Mouse (Mus musculus): ENCODE results near the gene Rgsl1. TPM values are rescaled to one million over a fixed set of nuclear protein-coding genes. Genes with fewer than 3 reads are reported as not detected.

Rgsl1 gene
- polyA plus RNA-seq, 1 experiment from 2014 or later: 0.12 TPM

- no peaks in the 10 kb centered on the region for H3K27me3 ChIP-seq
- peaks cover 52% of the 10 kb centered on the region for H3K4me1 ChIP-seq
- H3K4me3 ChIP-seq: no peak overlapping the region
- H3K9ac ChIP-seq: no peak overlapping the region
- WGBS: 74% methylated on average over 12 of the region's 12 CpGs
- ATAC-seq (ENCODE audit: low FRiP score): no peak
- 0 out of 2 replicates have a peak overlapping the region, but pooled peaks have one; percentile 63 for H3K4me2 ChIP-seq (replicated peaks)
- H3K9me3 ChIP-seq (replicated peaks): no peaks in the 10 kb centered on the region
- 0 out of 2 replicates have a peak overlapping the region, but pooled peaks have one; percentile 88 for H3K27ac ChIP-seq
- 0 out of 2 replicates have a peak, but pooled peaks cover 5% of the 10 kb centered on the region for H3K36me3 ChIP-seq
Observed at GRCm38 (mm10) chr1:153747861-153748530, 95.9 kb downstream of the Rgsl1 start.

DNA sequence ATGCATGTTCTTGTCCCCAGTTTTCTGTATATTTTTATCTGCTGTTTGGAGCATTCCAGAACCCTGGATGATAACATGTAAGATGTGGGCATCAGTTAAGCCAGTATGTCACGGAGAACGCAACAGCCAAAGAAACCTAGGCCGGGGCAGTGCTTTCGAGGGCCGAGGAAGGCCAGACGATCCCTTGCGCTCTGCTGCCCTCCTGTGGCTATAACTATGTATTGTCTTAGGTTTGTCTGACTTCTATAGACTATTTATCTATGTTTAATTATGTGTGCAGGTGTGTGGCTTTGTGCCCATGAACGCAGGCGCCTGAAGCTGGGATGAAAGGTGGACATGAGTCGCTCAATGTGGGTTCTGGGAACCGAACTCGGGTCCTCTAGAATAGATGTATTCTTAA lies 97.2 kb downstream of the Rgsl1 start:
- H3K9me3 ChIP-seq (replicated peaks): no peaks in the 10 kb centered on the region
- H3K4me1 ChIP-seq: peaks cover 54% of the 10 kb centered on the region
- no peak overlapping the region; the same call in 1 of the 2 replicates for H3K9ac ChIP-seq
- 7% methylated on average over 12 of the region's 12 CpGs for WGBS
- no peaks in the 10 kb centered on the region for H3K27me3 ChIP-seq
- 0 out of 2 replicates have a peak, but pooled peaks cover 5% of the 10 kb centered on the region for H3K36me3 ChIP-seq
- ATAC-seq (ENCODE audit: low FRiP score): no peak
- no peak overlapping the region for H3K4me3 ChIP-seq
- no peak overlapping the region for H3K27ac ChIP-seq
- H3K4me2 ChIP-seq (replicated peaks): no peak overlapping the region

- Histone ChIP-seq H3K4me3 (no peak overlapping the region), H3K27ac (no peak overlapping the region), H3K36me3 (0 out of 2 replicates have a peak, but pooled peaks cover 5% of the 10 kb centered on the region), H3K27me3 (peaks cover 2% of the 10 kb centered on the region; the same call in 1 of the 2 replicates), H3K9ac (no peak overlapping the region; the same call in 1 of the 2 replicates), H3K4me1 (peaks cover 55% of the 10 kb centered on the region), H3K9me3 (replicated peaks) (no peaks in the 10 kb centered on the region), H3K4me2 (replicated peaks) (no peak overlapping the region)
- 66% methylated on average over 14 of the region's 14 CpGs for WGBS
- peak; percentile 38 for ATAC-seq (ENCODE audit: low FRiP score)
Observed at GRCm38 (mm10) chr1:153746119-153746670, 97.7 kb downstream of the Rgsl1 start.

- Histone ChIP-seq H3K9me3 (replicated peaks) (no peaks in the 10 kb centered on the region), H3K4me1 (peaks cover 38% of the 10 kb centered on the region), H3K36me3 (0 out of 2 replicates have a peak, but pooled peaks cover 5% of the 10 kb centered on the region), H3K4me3 (peak overlapping the region; percentile 38; the same call in 1 of the 2 replicates), H3K9ac (peak overlapping the region; percentile 47; the same call in 1 of the 2 replicates), H3K27me3 (peaks cover 24% of the 10 kb centered on the region), H3K4me2 (replicated peaks) (peak overlapping the region; percentile 80), H3K27ac (no peak overlapping the region)
- 59% methylated on average over 11 of the region's 11 CpGs for WGBS
- ATAC-seq (ENCODE audit: low FRiP score): no peak
Observed at GRCm38 (mm10) chr1:153742374-153743155, 101.4 kb downstream of the Rgsl1 start.

DNA sequence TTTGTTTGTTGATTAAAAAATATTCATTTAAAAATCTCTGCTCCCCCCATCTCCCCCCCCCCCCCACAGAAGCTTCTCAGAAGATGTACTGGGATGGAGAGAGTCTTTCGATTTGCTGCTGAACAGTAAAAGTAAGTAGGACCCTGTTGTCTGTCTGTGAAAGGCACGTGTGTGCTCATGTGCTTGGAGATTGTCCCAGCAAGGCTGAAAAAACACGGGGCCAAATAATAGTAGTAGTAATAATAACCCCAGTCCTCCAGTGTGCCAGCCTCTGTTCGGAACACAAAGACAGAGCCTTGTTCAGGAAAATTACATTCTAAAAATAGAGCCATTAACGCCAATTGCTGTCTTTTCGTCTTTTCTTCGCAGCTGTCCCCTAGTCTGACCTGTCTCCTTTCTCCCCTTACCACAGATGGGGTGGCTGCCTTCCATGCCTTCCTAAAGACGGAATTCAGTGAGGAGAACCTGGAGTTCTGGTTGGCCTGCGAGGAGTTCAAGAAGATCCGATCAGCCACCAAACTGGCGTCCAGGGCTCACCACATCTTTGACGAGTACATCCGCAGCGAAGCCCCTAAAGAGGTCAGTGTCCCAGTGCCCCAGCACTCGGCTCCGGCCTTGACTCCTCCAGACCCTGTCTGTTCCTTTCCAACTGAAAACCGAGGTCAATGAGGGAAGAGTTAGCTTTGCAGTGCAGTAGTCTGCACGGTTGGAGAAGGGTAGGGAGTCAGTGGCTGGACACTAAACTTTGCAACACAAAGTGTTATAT lies 102.2 kb downstream of the Rgsl1 start:
- peak overlapping the region; percentile 7; the same call in 1 of the 2 replicates for H3K27ac ChIP-seq

DNA sequence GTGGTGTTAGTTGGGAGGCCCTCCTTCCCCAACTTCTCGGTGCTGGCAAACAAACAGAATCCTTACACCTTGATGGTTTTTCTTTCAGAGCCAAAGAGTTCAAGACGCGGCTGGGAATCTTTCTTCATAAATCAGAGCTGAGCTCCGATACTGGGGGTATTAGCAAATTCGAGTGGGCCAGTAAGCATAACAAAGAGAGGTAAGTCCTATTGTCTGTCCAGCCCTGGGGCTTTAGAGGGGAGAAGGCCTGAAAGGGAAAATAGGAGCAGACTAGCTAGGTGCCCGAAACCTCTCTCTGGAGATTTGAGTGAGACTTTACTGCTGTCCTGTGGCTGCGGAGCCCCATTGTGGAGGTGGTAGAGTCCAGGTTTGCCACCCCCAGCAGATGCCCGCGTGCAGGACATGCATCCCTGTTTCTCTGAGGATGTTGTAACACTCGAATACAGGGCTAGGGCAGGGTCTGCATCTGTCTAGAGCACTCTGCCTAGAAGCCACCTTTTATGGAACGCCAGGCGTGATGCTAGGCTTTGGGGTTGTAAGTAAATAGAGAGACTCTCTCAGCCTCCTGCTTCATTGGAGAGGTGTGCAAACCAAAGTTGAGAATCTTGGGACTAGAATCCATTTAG lies 103.1 kb downstream of the Rgsl1 start:
- Histone ChIP-seq H3K27me3 (peaks cover 24% of the 10 kb centered on the region), H3K4me3 (peak overlapping the region; percentile 38), H3K4me1 (peaks cover 41% of the 10 kb centered on the region), H3K36me3 (0 out of 2 replicates have a peak, but pooled peaks cover 5% of the 10 kb centered on the region), H3K9me3 (replicated peaks) (no peaks in the 10 kb centered on the region), H3K4me2 (replicated peaks) (peak overlapping the region; percentile 80), H3K9ac (peak overlapping the region; percentile 55), H3K27ac (no peak overlapping the region)
- ATAC-seq (ENCODE audit: low FRiP score): no peak
- 22% methylated on average over 12 of the region's 12 CpGs for WGBS

More for the DNA sequence above, 102.2 kb downstream of the Rgsl1 start:
- no peak for ATAC-seq (ENCODE audit: low FRiP score)
- H3K27me3 ChIP-seq: peaks cover 24% of the 10 kb centered on the region
- H3K4me3 ChIP-seq: peak overlapping the region; percentile 38
- peak overlapping the region; percentile 80 for H3K4me2 ChIP-seq (replicated peaks)
- no peaks in the 10 kb centered on the region for H3K9me3 ChIP-seq (replicated peaks)
- H3K36me3 ChIP-seq: 0 out of 2 replicates have a peak, but pooled peaks cover 5% of the 10 kb centered on the region
- H3K9ac ChIP-seq: peak overlapping the region; percentile 55; the same call in 1 of the 2 replicates
- peaks cover 44% of the 10 kb centered on the region for H3K4me1 ChIP-seq
- 61% methylated on average over 18 of the region's 18 CpGs for whole genome bisulfite sequencing

GRCm38 (mm10) chr1:153740145-153740544 lies 103.8 kb downstream of the Rgsl1 start, which contains the start of gene Rgs16:
Gene Rgs16, plus strand, starts transcription at chr1:153740349.
- peaks cover 41% of the 10 kb centered on the region for H3K4me1 ChIP-seq
- H3K27ac ChIP-seq: no peak within 1 kb of the TSS
- no peaks in the 10 kb centered on the region for H3K9me3 ChIP-seq (replicated peaks)
- H3K4me3 ChIP-seq: peak within 1 kb of the TSS; percentile 38
- peak; percentile 64 for ATAC-seq (ENCODE audit: low FRiP score)
- H3K4me2 ChIP-seq (replicated peaks): peak within 1 kb of the TSS; percentile 80
- under 1% methylated on average over 27 of the region's 28 CpGs for WGBS
- peak within 1 kb of the TSS; percentile 55 for H3K9ac ChIP-seq
- H3K27me3 ChIP-seq: peaks cover 24% of the 10 kb centered on the region
- H3K36me3 ChIP-seq: 0 out of 2 replicates have a peak, but pooled peaks cover 5% of the 10 kb centered on the region

DNA sequence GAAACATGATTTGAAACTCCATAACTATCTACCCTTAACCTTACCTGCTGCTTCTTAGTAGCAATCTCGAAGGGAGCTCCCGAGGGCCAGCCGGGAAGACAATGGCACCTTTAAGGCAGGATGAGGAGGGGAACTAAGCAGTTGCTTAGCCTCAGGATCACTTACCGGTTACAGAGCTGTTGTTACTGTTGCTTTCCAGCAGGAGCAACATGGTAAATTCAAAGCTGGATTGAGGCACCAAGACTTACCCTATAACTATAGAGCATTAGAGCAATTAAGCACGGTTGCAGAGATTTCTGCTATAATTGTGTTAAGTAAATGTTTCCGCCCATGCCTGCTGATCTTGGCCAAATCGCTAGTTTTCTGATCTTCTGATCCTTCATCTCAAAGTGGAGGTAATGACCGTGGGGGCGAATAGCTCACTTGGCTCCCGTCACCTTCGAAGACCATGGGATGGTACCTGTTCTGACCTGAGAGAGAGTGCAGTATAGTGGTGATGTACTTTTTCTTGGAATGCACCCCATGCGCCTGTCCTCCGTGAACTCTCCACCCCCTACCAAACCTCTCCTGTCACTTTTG lies 104.4 kb downstream of the Rgsl1 start:
- ATAC-seq (ENCODE audit: low FRiP score): no peak
- Histone ChIP-seq H3K4me3 (peak overlapping the region; percentile 38), H3K36me3 (0 out of 2 replicates have a peak, but pooled peaks cover 5% of the 10 kb centered on the region), H3K4me1 (peaks cover 35% of the 10 kb centered on the region), H3K4me2 (replicated peaks) (peak overlapping the region; percentile 80), H3K27me3 (peaks cover 24% of the 10 kb centered on the region), H3K27ac (no peak overlapping the region), H3K9me3 (replicated peaks) (no peaks in the 10 kb centered on the region), H3K9ac (no peak overlapping the region; the same call in 1 of the 2 replicates)
- WGBS: 23% methylated on average over 13 of the region's 13 CpGs

- peaks cover 42% of the 10 kb centered on the region for H3K4me1 ChIP-seq
Observed at GRCm38 (mm10) chr1:153737101-153738085, 106.5 kb downstream of the Rgsl1 start.

DNA sequence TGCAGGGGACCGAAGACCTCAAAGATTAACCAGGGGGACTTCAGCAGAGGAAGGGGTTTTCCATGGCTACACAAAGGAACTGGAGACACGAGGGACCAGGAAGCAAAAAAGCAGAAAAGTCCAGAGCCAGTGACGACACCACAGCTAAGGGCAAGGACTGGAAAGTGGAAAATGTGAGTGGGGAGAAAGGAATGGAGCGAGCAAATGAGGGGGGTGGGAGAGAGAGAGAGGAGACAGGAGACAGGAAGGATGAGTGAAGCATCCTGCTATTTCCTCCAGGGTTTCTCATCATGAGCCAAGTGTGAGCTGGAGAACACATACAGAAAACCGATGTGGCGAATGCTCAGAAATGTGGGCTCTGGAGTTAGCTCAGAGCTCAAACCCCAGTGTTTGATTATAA lies 107.8 kb downstream of the Rgsl1 start:
- peaks cover 40% of the 10 kb centered on the region for H3K4me1 ChIP-seq
- 68% methylated on average over 6 of the region's 6 CpGs for WGBS
- H3K4me3 ChIP-seq: no peak overlapping the region
- H3K27ac ChIP-seq: no peak overlapping the region
- H3K9me3 ChIP-seq (replicated peaks): no peaks in the 10 kb centered on the region
- H3K27me3 ChIP-seq: peaks cover 21% of the 10 kb centered on the region
- H3K9ac ChIP-seq: no peak overlapping the region
- H3K4me2 ChIP-seq (replicated peaks): no peak overlapping the region
- no peak for ATAC-seq (ENCODE audit: low FRiP score)
- H3K36me3 ChIP-seq: no peaks in the 10 kb centered on the region

More at GRCm38 (mm10) chr1:153737101-153738085, 106.5 kb downstream of the Rgsl1 start:
- 24% methylated on average over 9 of the region's 9 CpGs for WGBS
- no peaks in the 10 kb centered on the region for H3K9me3 ChIP-seq (replicated peaks)
- no peak overlapping the region for H3K4me2 ChIP-seq (replicated peaks)
- H3K9ac ChIP-seq: no peak overlapping the region
- no peak overlapping the region for H3K4me3 ChIP-seq
- H3K27ac ChIP-seq: peak overlapping the region; percentile 41
- ATAC-seq (ENCODE audit: low FRiP score): 0 out of 2 replicates have a peak, but pooled peaks have one; percentile 7
- peaks cover 24% of the 10 kb centered on the region for H3K27me3 ChIP-seq
- no peaks in the 10 kb centered on the region for H3K36me3 ChIP-seq
